Mouse (Mus musculus): ENCODE data around the gene Gm12845.

The Gm12845 gene

DNA sequence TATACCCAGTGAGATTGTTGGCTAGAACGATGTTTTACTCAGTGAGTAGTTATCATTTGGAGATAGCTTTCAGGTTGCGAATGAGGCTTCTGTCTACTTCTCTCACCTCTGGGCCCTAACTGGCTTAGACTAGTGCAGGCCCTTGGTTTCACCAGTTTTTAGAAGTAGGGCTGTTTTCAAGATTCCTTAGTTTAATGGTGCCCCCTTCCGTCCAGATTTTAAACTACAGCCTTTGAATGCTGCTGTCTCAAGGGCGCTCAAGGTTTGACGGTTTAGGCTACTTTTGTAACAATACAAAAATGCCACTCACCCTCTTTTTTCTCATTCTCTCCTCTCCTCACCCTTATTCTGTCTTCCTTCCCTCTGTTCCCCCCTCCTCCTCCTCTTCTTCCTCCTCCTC is 46.7 kb downstream of the Gm12845 start:
- CTCF ChIA-PET = interaction anchor here in 2 of 4 experiments (0.6 to 1.2 kb wide), 3 partner anchors 68 to 1542 kb away, joined by 3 to 9 read pairs (median 3); no protein-coding TSS in a partner anchor
- POLR2A ChIA-PET = no interaction called here

DNA sequence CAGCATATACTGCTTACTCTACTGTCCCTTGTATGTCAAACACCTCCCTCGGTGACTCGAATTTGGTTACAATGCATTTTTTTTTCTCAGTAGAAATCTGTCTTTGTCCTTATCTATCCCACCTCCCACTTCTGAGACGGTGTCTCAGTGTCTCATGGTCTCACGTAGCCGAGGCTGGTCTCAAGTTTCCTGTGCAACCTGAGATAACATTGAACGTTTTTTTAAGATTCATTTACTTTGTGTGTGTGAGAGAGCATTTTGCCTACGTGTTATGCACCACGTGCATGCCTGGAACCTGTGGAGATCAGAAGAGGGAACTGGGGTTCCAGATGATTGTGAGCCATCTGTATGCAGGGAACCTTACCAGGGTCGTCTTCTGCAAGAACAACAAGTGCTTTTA is 48.7 kb downstream of the Gm12845 start:
- ChIA-PET POLR2A (interaction anchor here in 1 of 4 experiments (0.6 kb wide), 1 partner anchor 341 kb away, joined by 3 read pairs; no protein-coding TSS in a partner anchor), CTCF (interaction anchor here in 3 of 4 experiments (0.7 to 1.6 kb wide), 5 partner anchors 12 to 503 kb away, joined by 3 to 5 read pairs (median 3); no protein-coding TSS in a partner anchor)
